Mouse (Mus musculus): ENCODE measurements at regions not wholly inside any gene's neighbourhood (a gene's known extent, or its start where the extent isn't known, plus 50 kb on each side); places are given as distances from the start of the nearest gene placed in this dataset.
A peak's percentile ranks its signal among the peaks of the same experiment; 100 is the strongest.

- Histone ChIP-seq H3K4me3 (no peak overlapping the region), H3K36me3 (no peaks in the 10 kb centered on the region), H3K27ac (no peak overlapping the region), H3K4me2 (replicated peaks) (no peak overlapping the region), H3K4me1 (no peaks in the 10 kb centered on the region), H3K27me3 (no peaks in the 10 kb centered on the region), H3K9me3 (no peaks in the 10 kb centered on the region), H3K9ac (no peak overlapping the region)
- ATAC-seq (ENCODE audit: low FRiP score, low read depth), result no peak
- 75% methylated on average over 2 of the region's 2 CpGs for WGBS
These were observed 345.9 kb upstream of the Atp10a start for GRCm38 (mm10) chr7:58310096-58310495.

DNA sequence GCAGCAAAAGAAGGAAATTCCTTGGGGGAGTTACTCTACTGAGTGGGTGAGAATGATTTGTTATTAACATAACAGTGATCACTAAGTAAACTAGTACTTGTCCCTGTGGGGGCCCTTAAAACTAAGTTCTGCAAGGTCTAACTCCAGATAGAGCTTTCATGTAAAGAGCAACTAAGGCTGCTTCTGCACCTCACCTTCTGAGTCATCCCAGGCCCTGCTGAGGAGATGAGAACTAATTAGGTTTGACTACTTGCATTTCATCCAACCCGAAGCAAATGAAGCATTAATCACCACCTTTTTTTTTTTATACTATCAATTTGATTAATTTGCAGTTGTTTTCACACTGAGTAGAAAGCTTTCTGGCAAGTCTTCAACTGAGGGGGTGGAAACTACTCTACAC lies 333.6 kb upstream of the Atp10a start:
- H3K9ac ChIP-seq, result no peak overlapping the region
- ATAC-seq (ENCODE audit: low FRiP score, low read depth), result no peak
- WGBS, result 31% methylated on average over 1 of the region's 1 CpGs
- no peaks in the 10 kb centered on the region for H3K36me3 ChIP-seq
- H3K4me1 ChIP-seq, result no peaks in the 10 kb centered on the region
- no peak overlapping the region for H3K27ac ChIP-seq
- no peak overlapping the region for H3K4me2 ChIP-seq (replicated peaks)
- no peaks in the 10 kb centered on the region for H3K27me3 ChIP-seq
- no peak overlapping the region for H3K4me3 ChIP-seq
- H3K9me3 ChIP-seq, result no peaks in the 10 kb centered on the region

GRCm38 (mm10) chr7:58367384-58367783 lies 288.6 kb upstream of the Atp10a start:
- H3K4me1 ChIP-seq, result no peaks in the 10 kb centered on the region
- H3K27me3 ChIP-seq, result no peaks in the 10 kb centered on the region
- ATAC-seq (ENCODE audit: low FRiP score, low read depth), result no peak
- H3K4me3 ChIP-seq, result no peak overlapping the region
- H3K9ac ChIP-seq, result no peak overlapping the region
- H3K27ac ChIP-seq, result no peak overlapping the region
- no peaks in the 10 kb centered on the region for H3K9me3 ChIP-seq
- H3K36me3 ChIP-seq, result no peaks in the 10 kb centered on the region
- WGBS, result 63% methylated on average over 1 of the region's 1 CpGs
- H3K4me2 ChIP-seq (replicated peaks), result no peak overlapping the region

GRCm38 (mm10) chr7:58383401-58383800 lies 272.6 kb upstream of the Atp10a start:
- no peak for ATAC-seq (ENCODE audit: low FRiP score, low read depth)
- Histone ChIP-seq H3K9ac (no peak overlapping the region), H3K9me3 (no peaks in the 10 kb centered on the region), H3K27me3 (no peaks in the 10 kb centered on the region), H3K27ac (no peak overlapping the region), H3K4me1 (no peaks in the 10 kb centered on the region), H3K4me2 (replicated peaks) (no peak overlapping the region), H3K36me3 (no peaks in the 10 kb centered on the region), H3K4me3 (no peak overlapping the region)
- 35% methylated on average over 1 of the region's 1 CpGs for WGBS

GRCm38 (mm10) chr7:58388326-58388725 lies 267.6 kb upstream of the Atp10a start:
- Histone ChIP-seq H3K9me3 (no peaks in the 10 kb centered on the region), H3K4me2 (replicated peaks) (no peak overlapping the region), H3K4me3 (no peak overlapping the region), H3K9ac (no peak overlapping the region), H3K36me3 (no peaks in the 10 kb centered on the region), H3K27me3 (no peaks in the 10 kb centered on the region), H3K4me1 (no peaks in the 10 kb centered on the region), H3K27ac (no peak overlapping the region)
- no peak for ATAC-seq (ENCODE audit: low FRiP score, low read depth)
- WGBS, result 43% methylated on average over 1 of the region's 1 CpGs

- Histone ChIP-seq H3K9me3 (no peaks in the 10 kb centered on the region), H3K27me3 (no peaks in the 10 kb centered on the region), H3K27ac (no peak overlapping the region), H3K4me2 (replicated peaks) (no peak overlapping the region), H3K4me1 (no peaks in the 10 kb centered on the region), H3K4me3 (no peak overlapping the region), H3K9ac (no peak overlapping the region), H3K36me3 (no peaks in the 10 kb centered on the region)
- 75% methylated on average over 4 of the region's 4 CpGs for WGBS
- no peak for ATAC-seq (ENCODE audit: low FRiP score, low read depth)
These were observed 263.4 kb upstream of the Atp10a start for GRCm38 (mm10) chr7:58392391-58393115.

- no peaks in the 10 kb centered on the region for H3K9me3 ChIP-seq
- peak overlapping the region; percentile 56 for H3K4me3 ChIP-seq
- WGBS, result 25% methylated on average over 6 of the region's 6 CpGs
- H3K4me1 ChIP-seq, result peaks cover 12% of the 10 kb centered on the region; the same call in 1 of the 2 replicates
- no peak for ATAC-seq (ENCODE audit: low FRiP score, low read depth)
- peak overlapping the region; percentile 85 for H3K27ac ChIP-seq
- no peaks in the 10 kb centered on the region for H3K27me3 ChIP-seq
- H3K9ac ChIP-seq, result peak overlapping the region; percentile 70
- H3K36me3 ChIP-seq, result no peaks in the 10 kb centered on the region
- H3K4me2 ChIP-seq (replicated peaks), result peak overlapping the region; percentile 67
These were observed 258.0 kb upstream of the Atp10a start for GRCm38 (mm10) chr7:58397992-58398391.

DNA sequence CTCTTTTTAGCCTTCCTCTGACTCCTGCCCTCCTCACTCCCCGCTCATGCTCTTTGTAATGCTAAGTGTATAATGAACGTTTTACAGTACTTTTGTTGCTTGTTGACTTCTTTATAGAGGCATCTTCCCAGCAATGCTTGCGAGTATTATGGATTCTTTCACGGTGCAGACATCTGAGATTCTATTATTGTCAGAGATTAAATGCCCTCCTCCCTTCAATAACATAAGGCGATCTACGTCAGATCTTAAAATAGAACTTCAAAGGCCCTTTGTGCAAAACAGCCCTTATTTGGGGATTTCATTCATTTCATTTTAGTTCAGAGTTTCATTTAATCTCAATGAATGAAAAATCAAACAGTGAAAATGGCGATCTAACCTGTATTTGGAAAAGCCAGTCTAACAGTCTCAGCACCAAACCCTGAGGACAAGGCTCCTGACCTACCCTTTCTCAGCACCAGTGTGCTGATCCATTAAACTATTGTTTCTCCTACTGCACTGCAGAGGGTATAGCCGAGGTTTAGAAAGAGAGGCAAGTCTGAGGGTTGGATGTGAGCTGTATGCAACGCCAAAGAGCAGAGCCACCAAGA lies 257.3 kb upstream of the Atp10a start:
- under 1% methylated on average over 9 of the region's 9 CpGs for WGBS

DNA sequence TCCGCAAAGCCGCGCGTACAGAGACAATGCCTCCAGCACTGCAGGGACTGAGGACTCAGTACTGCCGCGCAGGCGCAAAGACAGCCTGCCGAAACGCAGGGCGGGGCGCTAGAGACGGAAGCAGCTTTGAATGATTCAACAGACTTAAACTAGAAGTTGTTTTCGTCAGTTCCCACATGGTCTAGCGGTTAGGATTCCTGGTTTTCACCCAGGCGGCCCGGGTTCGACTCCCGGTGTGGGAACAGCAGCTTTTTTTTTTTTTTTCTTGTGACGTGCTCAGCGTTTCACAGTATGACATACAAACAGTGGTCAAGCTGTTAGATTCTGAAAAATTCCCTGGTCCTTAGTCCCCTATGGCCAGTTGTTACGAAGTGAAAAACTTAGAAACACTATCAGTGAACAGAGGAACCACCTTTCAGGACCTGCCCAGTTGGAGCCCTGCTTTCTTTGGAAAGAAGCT lies 256.8 kb upstream of the Atp10a start:
- peaks cover 12% of the 10 kb centered on the region; the same call in 1 of the 2 replicates for H3K4me1 ChIP-seq
- H3K36me3 ChIP-seq, result no peaks in the 10 kb centered on the region
- peak overlapping the region; percentile 56 for H3K4me3 ChIP-seq
- no peaks in the 10 kb centered on the region for H3K27me3 ChIP-seq
- ATAC-seq (ENCODE audit: low FRiP score, low read depth), result peak; percentile 97
- H3K27ac ChIP-seq, result peak overlapping the region; percentile 85
- H3K9me3 ChIP-seq, result no peaks in the 10 kb centered on the region
- under 1% methylated on average over 21 of the region's 21 CpGs for WGBS
- H3K4me2 ChIP-seq (replicated peaks), result peak overlapping the region; percentile 67
- H3K9ac ChIP-seq, result peak overlapping the region; percentile 70

More for the DNA sequence above, 257.3 kb upstream of the Atp10a start:
- H3K4me3 ChIP-seq, result peak overlapping the region; percentile 56
- H3K4me2 ChIP-seq (replicated peaks), result peak overlapping the region; percentile 67
- no peaks in the 10 kb centered on the region for H3K36me3 ChIP-seq
- no peaks in the 10 kb centered on the region for H3K27me3 ChIP-seq
- H3K27ac ChIP-seq, result peak overlapping the region; percentile 85
- peak overlapping the region; percentile 70 for H3K9ac ChIP-seq
- H3K4me1 ChIP-seq, result peaks cover 12% of the 10 kb centered on the region; the same call in 1 of the 2 replicates
- no peaks in the 10 kb centered on the region for H3K9me3 ChIP-seq
- ATAC-seq (ENCODE audit: low FRiP score, low read depth), result no peak

DNA sequence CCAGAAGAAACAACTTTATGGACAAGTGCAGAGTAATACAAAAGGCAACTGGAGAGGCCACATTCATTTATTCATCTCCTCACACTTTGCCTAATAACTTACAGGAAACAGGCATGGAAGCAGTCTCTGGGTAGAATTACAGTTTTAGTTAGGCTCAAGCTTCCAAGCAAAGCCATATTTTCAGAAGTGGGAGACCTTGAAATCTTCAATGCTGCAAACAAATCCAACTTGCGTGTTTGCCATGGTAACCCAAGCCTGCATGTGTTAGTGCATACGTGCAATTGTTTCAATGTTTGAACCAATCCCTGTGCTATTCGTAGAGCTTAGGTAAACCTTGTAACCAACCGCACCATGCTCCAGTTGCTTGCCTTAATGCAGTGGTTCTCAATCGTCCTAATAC lies 256.3 kb upstream of the Atp10a start:
- WGBS, result 37% methylated on average over 5 of the region's 5 CpGs
- ATAC-seq (ENCODE audit: low FRiP score, low read depth), result no peak

DNA sequence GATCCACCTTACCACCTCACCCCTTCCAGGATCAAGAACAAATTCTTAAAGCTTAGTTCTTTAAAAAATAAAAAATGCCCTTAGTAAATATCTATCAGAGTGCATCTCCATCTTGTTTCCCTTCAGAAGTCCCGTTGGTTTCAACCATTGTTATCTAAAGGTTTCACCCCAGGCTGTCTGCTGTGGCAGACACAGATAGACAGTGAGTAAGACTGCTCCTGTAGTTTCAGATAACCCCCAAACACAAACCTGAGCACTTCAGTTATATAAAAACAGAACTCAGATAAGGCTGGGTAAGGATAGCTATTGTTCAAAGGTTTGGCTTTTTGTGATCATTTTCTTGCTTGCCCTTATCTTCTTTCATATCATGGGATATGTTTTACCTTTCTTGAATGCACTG lies 255.4 kb upstream of the Atp10a start:
- no peak overlapping the region for H3K4me2 ChIP-seq (replicated peaks)
- no peak overlapping the region for H3K27ac ChIP-seq
- ATAC-seq (ENCODE audit: low FRiP score, low read depth), result no peak
- H3K4me3 ChIP-seq, result no peak overlapping the region
- no peaks in the 10 kb centered on the region for H3K36me3 ChIP-seq
- H3K4me1 ChIP-seq, result peaks cover 12% of the 10 kb centered on the region; the same call in 1 of the 2 replicates
- no peak overlapping the region for H3K9ac ChIP-seq
- H3K27me3 ChIP-seq, result no peaks in the 10 kb centered on the region
- 80% methylated on average over 1 of the region's 1 CpGs for WGBS
- no peaks in the 10 kb centered on the region for H3K9me3 ChIP-seq

More for the DNA sequence above, 256.3 kb upstream of the Atp10a start:
- Histone ChIP-seq H3K9me3 (no peaks in the 10 kb centered on the region), H3K27me3 (no peaks in the 10 kb centered on the region), H3K4me1 (peaks cover 12% of the 10 kb centered on the region; the same call in 1 of the 2 replicates), H3K9ac (peak overlapping the region; percentile 59), H3K4me2 (replicated peaks) (peak overlapping the region; percentile 67), H3K36me3 (no peaks in the 10 kb centered on the region), H3K4me3 (peak overlapping the region; percentile 56), H3K27ac (peak overlapping the region; percentile 53; the same call in 1 of the 2 replicates)

GRCm38 (mm10) chr7:58436888-58437625 lies 218.9 kb upstream of the Atp10a start:
- 60% methylated on average over 2 of the region's 2 CpGs for WGBS

More at GRCm38 (mm10) chr7:58436888-58437625, 218.9 kb upstream of the Atp10a start:
- H3K9me3 ChIP-seq, result no peaks in the 10 kb centered on the region
- no peaks in the 10 kb centered on the region for H3K4me1 ChIP-seq
- H3K36me3 ChIP-seq, result no peaks in the 10 kb centered on the region
- H3K9ac ChIP-seq, result no peak overlapping the region
- H3K4me3 ChIP-seq, result no peak overlapping the region
- no peaks in the 10 kb centered on the region for H3K27me3 ChIP-seq
- no peak for ATAC-seq (ENCODE audit: low FRiP score, low read depth)
- no peak overlapping the region for H3K4me2 ChIP-seq (replicated peaks)
- no peak overlapping the region for H3K27ac ChIP-seq
